In the genomic region with DNA sequence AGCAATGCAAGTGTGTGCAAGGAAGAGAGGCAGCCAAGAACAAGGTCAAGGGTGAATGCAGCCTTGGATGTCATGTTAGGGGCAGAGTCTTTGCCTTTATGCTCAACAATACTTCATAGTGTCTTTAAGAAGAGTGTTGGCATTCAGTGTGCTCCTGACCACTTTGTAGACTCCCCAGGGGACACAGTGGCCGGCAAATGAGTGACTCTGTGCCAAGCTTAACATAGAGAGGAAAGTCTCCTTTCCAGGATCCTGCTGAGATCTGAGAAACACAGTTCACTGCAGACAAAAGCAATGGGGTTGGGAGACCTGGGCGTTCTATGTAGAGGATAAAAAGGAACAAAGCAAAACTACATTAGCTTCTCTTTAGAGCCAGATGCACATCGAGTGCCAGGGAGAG, we compare ENCODE assay signal across 15 mouse cellular contexts.
"Had no signal": no experiment of that assay in that cellular context is flagged by ENCODE, and none has a peak within 500 bp of the region (broad histone marks: within the 10 kb centered on the region; RNA-seq: fewer than 3 reads in every experiment).

No protein-coding gene starts in this region.

- H3K9me3 ChIP-seq: limb, embryonic 12.5 days; limb, embryonic 15.5 days had no signal

- ATAC-seq: liver, postnatal 0 days; lung, postnatal 0 days had no signal

- H3K4me3 ChIP-seq: limb, embryonic 12.5 days; limb, embryonic 15.5 days had no signal

- H3K4me2 ChIP-seq: limb, embryonic 12.5 days; limb, embryonic 15.5 days; liver, embryonic 11.5 days; lung, embryonic 14.5 days; midbrain, embryonic 11.5 days had no signal

- H3K36me3 ChIP-seq: limb, embryonic 12.5 days; limb, embryonic 15.5 days had no signal

- H3K9ac ChIP-seq: limb, embryonic 12.5 days; limb, embryonic 15.5 days; liver, embryonic 14.5 days; liver, postnatal 0 days; lung, embryonic 14.5 days had no signal

- H3K27me3 ChIP-seq: limb, embryonic 12.5 days had no signal

- H3K27ac ChIP-seq: limb, embryonic 12.5 days; limb, embryonic 15.5 days; liver, embryonic 14.5 days; macrophage had no signal

- DNase-seq: kidney, postnatal 10 days; kidney, postnatal 36 days; left cerebral cortex, postnatal 4 days; liver, postnatal 0 days; lung, embryonic 14.5 days; midbrain, embryonic 14.5 days; thymus, adult 18-20 months; thymus, postnatal 36 days had no signal
